Mouse (Mus musculus) left cerebral cortex, postnatal 4 days (tissue): ENCODE data around the gene Gm20388. TPM values are rescaled to one million over a fixed set of nuclear protein-coding genes. Genes with fewer than 3 reads are reported as not detected.

Source experiments
- DNase-seq: peaks from one replicate; pipeline ENCODE4 v3.0.0-alpha.2; 2022
- intact Hi-C: fragments of 180-260 bp; cut with DNase I; formaldehyde crosslinking; loops from one replicate; pipeline ENCODE4 v1.15.1; 2025
- total RNA-seq, 2 experiments: library from RNA; stranded (reverse); gene quantifications; 2 replicates each; pipeline ENCODE4 v1.2.3; 2021

Gm20388 gene
- total RNA-seq, 2 experiments from 2014 or later: 6.5 to 12.8 TPM

DNA sequence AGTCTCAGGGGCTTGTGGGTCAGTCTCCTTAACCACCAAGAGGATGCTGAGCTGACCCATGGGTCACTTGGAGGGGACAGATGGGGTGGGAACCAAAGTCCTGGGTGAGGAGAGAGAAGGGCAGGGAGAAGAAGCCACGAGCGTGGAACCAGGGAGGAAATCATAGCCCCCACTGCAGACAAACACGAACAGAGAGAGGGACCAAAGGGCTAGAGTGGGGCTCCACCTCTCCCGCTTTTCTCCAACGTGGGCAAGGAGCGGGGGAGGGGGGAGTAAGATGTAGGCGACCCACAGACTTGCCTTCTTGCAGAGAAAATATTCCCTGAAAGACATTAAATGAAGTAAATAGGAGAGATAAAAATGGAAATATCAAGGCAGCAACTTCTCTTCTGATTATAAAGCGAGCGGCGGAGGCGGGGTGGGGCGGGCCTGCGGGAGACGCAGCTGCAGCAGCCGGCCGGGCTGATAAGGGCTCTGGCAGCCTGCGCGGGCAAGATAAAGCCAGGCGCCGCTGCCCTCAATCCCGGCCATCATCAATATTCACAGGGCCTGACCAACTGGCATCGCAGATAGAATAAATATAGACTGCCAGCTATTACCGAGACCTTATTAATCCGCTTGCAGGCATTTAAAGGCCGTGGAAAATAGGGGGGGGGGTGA lies 2809.6 kb downstream of the Gm20388 start:
- intact Hi-C loops: no loop called here
- no peak for DNase-seq

DNA sequence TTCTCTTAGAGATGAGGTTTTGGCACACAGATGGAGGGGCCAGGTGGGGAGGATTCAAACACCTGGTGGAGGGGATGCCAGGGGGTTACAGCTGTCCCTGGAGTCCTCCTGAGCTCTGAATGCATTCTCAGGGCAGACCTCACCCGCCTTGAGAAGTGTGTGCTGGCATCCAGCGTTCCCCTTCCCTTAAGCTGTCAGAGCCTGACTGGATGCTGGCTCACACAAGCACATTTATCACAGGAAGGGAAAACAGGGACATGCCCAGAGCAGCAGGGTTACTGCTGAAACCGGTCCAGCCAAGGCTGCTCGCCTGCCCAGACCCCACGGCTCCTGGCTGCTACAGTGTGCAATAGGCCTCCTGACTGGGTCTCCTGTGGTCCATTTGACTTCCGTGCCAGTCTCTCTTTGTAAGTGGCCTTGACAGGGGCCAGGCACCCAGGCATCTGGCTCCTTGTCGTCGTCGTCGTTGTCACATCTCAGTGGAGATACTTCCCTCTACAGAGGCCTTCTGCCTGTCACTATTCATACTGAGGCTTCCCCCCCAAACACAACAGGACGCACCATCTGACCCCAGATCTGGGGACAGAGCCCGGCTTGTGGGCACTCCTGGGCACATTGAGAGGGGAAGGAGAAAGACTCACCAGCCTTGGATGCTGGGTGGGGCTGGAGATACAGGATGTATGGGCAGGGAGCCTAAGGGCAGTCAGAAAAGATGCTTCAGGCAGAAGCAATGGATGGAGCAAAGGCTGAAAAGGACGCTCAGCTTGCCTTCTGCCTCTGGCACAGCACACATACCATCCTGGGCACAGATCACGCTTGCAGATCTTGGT lies 2810.4 kb downstream of the Gm20388 start:
- peak; percentile 80 for DNase-seq
- intact Hi-C loops: no loop called here

DNA sequence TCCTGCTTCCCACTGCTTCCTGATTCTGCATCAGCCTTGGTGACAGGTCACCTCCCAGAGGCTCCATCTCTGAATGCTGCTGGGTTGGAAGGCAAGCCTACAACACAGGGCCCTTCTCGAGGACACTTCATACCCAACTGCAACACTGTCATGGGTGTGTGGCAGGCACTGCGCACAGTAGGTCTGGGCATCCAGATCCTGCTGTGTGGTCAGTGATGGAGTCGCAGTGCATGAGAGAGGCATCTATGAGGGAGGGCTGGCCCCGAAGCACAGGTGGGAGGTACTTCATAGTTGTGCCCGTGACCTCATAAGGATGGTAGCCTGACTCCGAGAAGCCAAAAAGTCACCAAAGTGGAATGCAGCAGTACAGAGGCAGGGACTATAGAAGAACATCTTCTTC lies 2814.5 kb downstream of the Gm20388 start:
- intact Hi-C loops: no loop called here
- DNase-seq: no peak

GRCm38 (mm10) chr8:122726789-122727188 lies 2816.1 kb downstream of the Gm20388 start:
- DNase-seq: no peak

DNA sequence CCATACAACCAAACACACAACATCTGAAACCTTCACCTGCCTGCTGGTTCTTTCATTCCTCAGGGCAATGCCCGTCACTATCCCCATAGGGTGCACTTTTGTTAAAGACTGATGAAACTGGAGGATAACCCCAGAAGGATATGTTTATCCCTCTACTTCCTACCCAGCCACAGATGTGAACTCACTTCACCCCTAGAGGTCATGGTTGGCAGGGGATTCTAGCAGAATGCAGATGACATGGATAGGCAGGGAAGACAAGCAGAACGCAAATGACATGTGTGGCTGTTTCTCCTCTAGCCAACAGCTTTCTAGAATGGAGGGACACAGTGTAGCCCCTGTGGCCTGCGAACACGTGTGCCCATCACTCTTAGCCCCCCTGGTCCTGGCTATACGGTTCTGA lies 2816.8 kb downstream of the Gm20388 start:
- intact Hi-C loops: no loop called here
- no peak for DNase-seq

More at GRCm38 (mm10) chr8:122726789-122727188, 2816.1 kb downstream of the Gm20388 start:
- intact Hi-C loops: no loop called here

DNA sequence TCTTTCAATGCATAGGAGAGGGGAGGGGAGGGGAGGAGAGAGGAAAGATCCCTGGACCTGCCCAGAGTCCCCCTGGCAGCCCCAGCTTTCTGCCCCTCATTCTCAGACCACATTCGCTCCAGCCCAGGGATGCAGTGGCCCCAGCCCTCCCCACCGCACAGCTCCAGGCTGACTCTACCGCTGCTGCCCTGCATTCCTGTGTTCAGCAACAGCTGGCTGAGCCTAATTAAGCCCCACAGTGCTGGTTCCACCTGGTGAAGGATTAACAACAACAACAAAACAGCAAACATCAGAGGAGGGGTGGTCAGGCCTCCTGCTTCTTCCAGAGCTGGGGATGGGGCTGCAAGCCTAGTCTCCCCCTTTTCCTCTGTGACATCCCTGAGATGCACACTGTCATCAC lies 2818.0 kb downstream of the Gm20388 start:
- DNase-seq: no peak
- intact Hi-C loops: no loop called here

DNA sequence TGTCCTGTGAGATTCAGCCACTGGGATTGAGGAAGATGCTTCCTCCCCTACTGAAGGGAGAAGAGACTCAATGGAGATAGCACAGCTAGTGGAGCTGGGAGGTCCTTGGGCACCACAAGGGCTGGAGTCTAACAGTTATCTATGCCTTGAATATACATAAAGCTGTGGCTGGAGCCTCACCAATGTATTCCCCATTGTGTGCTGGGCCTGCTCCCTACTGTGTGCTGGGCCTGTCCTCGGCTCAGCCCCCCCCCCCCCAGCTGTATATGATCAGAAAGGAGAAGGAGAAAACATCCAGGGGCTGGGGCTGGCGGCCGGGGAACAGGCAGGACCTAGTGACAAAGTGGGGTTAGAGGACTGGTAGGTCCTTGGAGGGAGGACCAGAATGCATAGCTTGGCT lies 2824.5 kb downstream of the Gm20388 start:
- no peak for DNase-seq

GRCm38 (mm10) chr8:122735542-122736473 lies 2825.2 kb downstream of the Gm20388 start:
- DNase-seq: peak; percentile 35
- intact Hi-C loops: no loop called here

More for the DNA sequence above, 2824.5 kb downstream of the Gm20388 start:
- intact Hi-C loops: no loop called here

DNA sequence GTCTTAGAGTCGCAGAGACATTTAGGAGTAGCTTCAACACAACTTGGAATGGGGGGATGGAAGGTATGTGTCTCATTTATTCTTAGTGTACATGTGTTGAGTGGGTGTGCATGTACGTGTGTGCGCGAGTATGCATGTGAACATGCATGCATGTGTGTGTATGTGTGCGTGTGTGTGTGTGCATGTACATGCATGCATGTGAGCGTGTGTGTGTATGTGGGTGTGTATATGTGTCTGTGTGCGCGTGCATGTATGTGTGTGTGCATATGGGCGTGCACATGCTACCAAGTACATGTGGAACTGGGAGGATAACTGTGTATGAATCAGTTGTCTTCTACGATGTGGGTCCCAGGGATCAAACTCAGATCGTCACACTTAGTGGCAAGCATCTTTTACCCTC lies 2826.0 kb downstream of the Gm20388 start:
- DNase-seq: no peak
- intact Hi-C loops: no loop called here

DNA sequence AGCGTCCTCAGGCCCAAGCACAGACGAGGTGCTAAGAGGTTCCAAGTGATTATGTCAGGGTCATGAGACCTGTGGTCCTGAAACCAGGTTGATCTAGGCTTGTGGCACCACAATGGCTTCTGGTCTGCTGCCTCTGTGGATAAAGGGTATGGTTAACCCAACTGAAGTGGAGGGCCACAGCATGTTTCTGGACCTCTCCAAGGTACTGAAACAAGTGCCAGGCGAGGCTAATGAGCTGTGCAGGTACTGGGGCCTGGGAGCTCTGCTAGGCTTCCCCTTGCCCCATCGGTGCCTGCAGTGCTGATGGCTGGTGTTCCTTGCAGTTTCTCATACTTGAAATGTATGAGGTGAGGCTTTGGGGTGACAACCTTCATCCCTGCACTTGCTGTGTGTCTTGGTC lies 2826.4 kb downstream of the Gm20388 start:
- DNase-seq: no peak

GRCm38 (mm10) chr8:122737886-122738285 lies 2827.2 kb downstream of the Gm20388 start:
- intact Hi-C loops: no loop called here
- DNase-seq: no peak

More for the DNA sequence above, 2826.4 kb downstream of the Gm20388 start:
- intact Hi-C loops: no loop called here

DNA sequence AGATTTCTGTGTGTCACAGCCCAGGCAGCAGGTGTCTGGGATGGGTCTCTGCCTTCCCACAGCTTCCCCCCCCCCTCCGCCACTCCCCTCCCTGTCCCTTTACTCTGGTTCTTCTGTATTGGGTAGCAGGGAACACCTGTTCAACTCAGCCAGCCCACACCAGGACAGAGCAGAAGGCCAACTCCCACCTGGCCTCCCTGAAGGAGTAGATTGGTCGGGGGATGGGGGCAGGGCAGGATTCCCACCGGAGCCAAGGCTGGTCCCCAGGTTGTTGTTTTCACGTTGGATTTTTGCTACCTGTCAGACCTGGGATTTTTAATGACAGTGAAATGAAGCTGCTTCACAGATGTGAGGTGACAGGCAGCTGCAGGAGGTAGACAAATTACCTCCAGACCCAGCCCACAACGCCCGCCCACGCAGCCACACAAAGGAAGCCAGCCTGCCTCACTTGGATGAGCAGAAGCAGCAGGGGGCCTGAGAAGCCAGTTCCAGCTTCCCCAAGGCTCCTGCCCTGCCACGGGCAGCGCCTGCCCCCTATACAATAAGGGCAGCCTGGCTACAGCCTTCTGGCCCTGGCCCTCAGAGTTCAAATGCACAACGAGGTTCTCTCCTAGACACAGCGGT lies 2828.6 kb downstream of the Gm20388 start:
- peak; percentile 70 for DNase-seq
- intact Hi-C loops: no loop called here

GRCm38 (mm10) chr8:122742471-122742870 lies 2831.8 kb downstream of the Gm20388 start:
- intact Hi-C loops: no loop called here
- no peak for DNase-seq

DNA sequence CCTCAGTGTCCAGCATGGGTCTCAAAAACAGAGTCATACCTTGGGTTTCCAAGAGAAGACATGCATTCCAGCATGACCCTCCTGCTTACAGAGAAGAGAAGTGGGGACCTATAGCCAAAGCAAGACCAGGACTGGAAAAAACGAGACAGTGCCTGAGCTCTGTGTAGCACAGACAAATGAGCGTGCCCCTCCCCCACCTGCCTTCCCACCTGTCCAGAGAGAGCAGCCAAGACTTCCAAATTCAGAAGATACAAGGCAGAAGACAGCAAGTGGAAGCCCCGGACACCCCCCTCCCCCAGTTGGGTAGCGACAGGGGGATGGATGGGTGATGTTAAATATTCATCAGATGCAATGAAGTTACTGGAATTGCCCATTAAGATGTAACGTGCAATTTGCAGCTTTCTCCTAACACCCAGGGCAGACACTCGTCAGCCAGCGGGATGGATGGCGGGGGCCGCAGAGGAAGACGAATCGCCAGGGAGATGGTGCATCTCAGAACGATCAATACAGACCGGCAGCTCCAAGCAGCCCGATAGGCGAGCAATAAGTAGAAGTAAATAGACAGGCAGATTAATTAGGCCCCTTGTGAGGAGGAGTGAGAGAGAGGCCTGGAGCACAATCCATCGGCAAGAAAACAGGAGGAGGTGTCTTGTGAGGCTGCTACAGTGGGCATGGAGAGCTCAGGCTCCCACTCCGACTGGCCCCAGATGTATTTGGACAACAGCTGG lies 2834.5 kb downstream of the Gm20388 start:
- intact Hi-C loops: no loop called here
- peak; percentile 45 for DNase-seq

GRCm38 (mm10) chr8:122745750-122746275 lies 2835.2 kb downstream of the Gm20388 start:
- intact Hi-C loops: no loop called here
- DNase-seq: no peak

DNA sequence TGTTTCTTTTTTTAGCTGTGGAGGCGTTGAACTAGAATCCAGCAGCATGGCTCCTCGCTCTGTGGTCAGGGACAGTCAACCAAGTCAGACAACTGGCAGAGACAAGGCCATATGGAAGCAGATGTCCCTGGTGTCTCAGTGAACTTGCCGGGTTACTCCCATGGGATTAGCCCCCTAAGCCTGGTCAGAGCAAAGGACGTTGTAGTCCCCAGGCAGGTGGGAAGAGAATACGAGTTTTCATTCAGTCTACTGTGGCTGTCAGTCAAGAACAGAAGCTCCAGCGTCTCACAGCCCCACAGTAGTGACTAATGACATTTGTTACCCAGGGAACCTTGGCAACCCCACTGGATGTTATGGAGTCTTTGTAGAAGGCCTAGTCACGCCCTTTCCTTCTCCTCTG lies 2835.8 kb downstream of the Gm20388 start:
- intact Hi-C loops: no loop called here
- no peak for DNase-seq

- intact Hi-C loops: no loop called here
Measured at GRCm38 (mm10) chr8:122747825-122748224, 2837.2 kb downstream of the Gm20388 start.

DNA sequence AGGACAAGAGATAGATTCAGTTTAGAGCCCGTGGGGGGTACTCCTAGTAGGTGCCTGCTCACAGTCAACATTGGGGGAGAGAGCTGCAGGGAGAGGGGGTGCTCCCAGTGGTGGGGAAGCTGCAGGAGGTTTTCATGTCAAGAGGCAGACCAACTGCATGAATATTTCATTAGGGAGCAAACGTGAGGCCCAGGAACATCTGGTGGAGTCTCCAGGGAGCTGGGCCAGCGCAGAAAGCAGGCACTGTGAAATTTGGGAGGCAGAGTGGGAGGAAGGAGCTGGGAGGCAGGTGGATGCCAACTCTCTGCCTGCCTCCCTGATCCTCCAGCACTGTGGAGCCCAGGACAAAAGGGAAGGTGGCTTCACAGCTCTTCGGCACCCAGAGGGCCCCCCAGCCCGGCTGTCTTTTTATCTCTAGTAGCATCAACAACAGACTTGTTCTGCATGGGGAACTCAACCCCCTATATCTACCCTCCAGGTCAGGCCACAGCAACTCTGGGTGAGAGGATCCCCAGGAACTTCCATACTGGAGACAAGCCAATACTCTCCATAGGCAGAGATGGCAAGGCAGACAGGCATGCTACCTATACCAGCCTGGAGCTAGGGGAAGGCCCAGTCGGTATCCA lies 2838.8 kb downstream of the Gm20388 start:
- no peak for DNase-seq

More at GRCm38 (mm10) chr8:122747825-122748224, 2837.2 kb downstream of the Gm20388 start:
- no peak for DNase-seq

DNA sequence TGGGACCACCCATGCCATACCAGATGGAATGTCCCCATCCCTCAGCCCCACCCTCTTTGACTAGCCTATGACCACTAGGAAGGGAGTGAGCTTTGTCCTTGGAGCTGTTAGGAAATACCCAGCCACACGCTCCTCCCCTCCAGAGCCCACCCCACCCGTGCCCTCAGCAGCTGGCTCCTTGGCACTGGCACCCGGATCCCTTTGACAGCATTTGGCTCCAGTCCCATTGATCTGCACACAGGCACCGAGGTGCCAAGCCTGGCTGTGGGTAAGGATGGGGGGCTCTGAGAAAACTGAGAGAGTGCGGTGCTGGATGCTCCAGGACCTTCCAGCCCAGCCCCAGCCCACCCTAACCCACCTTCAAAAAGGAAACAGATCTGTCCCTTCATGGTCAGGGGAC lies 2840.7 kb downstream of the Gm20388 start:
- DNase-seq: peak; percentile 96
- intact Hi-C loops: no loop called here

More for the DNA sequence above, 2838.8 kb downstream of the Gm20388 start:
- intact Hi-C loops: no loop called here
